Mouse (Mus musculus): ENCODE measurements around the gene Pik3c2g. TPM values are rescaled to one million over a fixed set of nuclear protein-coding genes. Genes with fewer than 3 reads are reported as not detected.

The Pik3c2g gene
- polyA plus RNA-seq, 1 experiment = not detected

- Histone ChIP-seq H3K27ac (ENCODE audit: control insufficient read depth, insufficient read depth, low read length) (no peak overlapping the region), H3K36me3 (ENCODE audit: control insufficient read depth, insufficient read depth, low read length) (no peaks in the 10 kb centered on the region), H3K4me3 (ENCODE audit: control insufficient read depth, insufficient read depth, low read length) (no peak overlapping the region), H3K4me1 (replicated peaks; ENCODE audit: control insufficient read depth, insufficient read depth, low read length) (no peaks in the 10 kb centered on the region), H3K27me3 (ENCODE audit: control insufficient read depth, insufficient read depth, low read length) (no peaks in the 10 kb centered on the region)
- TF ChIP-seq POLR2A (IDR thresholded peaks at IDR 0.05; ENCODE audit: control insufficient read depth, extremely low read depth, insufficient read depth, low read length, poor library complexity) = no peak
- no peak for TF ChIP-seq CTCF (IDR thresholded peaks at IDR 0.05; ENCODE audit: borderline replicate concordance, control insufficient read depth, extremely low read depth, insufficient read depth, low read length, poor library complexity)
- 61% methylated on average over 2 of the region's 2 CpGs for WGBS
- no peak for DNase-seq
Measured at GRCm38 (mm10) chr6:139596433-139596832, 9.4 kb downstream of the Pik3c2g start.

- no peak overlapping the region for H3K4me3 ChIP-seq (ENCODE audit: control insufficient read depth, insufficient read depth, low read length)
- TF ChIP-seq POLR2A (IDR thresholded peaks at IDR 0.05; ENCODE audit: control insufficient read depth, extremely low read depth, insufficient read depth, low read length, poor library complexity) (no peak), CTCF (IDR thresholded peaks at IDR 0.05; ENCODE audit: borderline replicate concordance, control insufficient read depth, extremely low read depth, insufficient read depth, low read length, poor library complexity) (no peak)
- H3K27me3 ChIP-seq (ENCODE audit: control insufficient read depth, insufficient read depth, low read length) = no peaks in the 10 kb centered on the region
- no peak for DNase-seq
- no peak overlapping the region for H3K27ac ChIP-seq (ENCODE audit: control insufficient read depth, insufficient read depth, low read length)
- H3K4me1 ChIP-seq (replicated peaks; ENCODE audit: control insufficient read depth, insufficient read depth, low read length) = no peaks in the 10 kb centered on the region
- 90% methylated on average over 1 of the region's 1 CpGs for WGBS
- no peaks in the 10 kb centered on the region for H3K36me3 ChIP-seq (ENCODE audit: control insufficient read depth, insufficient read depth, low read length)
Measured at GRCm38 (mm10) chr6:139599216-139599615, 12.2 kb downstream of the Pik3c2g start.

GRCm38 (mm10) chr6:139618774-139619173 lies 31.8 kb downstream of the Pik3c2g start:
- WGBS = 83% methylated on average over 4 of the region's 4 CpGs
- H3K4me1 ChIP-seq (replicated peaks; ENCODE audit: control insufficient read depth, insufficient read depth, low read length) = no peaks in the 10 kb centered on the region
- H3K4me3 ChIP-seq (ENCODE audit: control insufficient read depth, insufficient read depth, low read length) = no peak overlapping the region
- H3K27me3 ChIP-seq (ENCODE audit: control insufficient read depth, insufficient read depth, low read length) = no peaks in the 10 kb centered on the region
- TF ChIP-seq POLR2A (IDR thresholded peaks at IDR 0.05; ENCODE audit: control insufficient read depth, extremely low read depth, insufficient read depth, low read length, poor library complexity) = no peak
- no peak for TF ChIP-seq CTCF (IDR thresholded peaks at IDR 0.05; ENCODE audit: borderline replicate concordance, control insufficient read depth, extremely low read depth, insufficient read depth, low read length, poor library complexity)
- no peak overlapping the region for H3K27ac ChIP-seq (ENCODE audit: control insufficient read depth, insufficient read depth, low read length)
- no peaks in the 10 kb centered on the region for H3K36me3 ChIP-seq (ENCODE audit: control insufficient read depth, insufficient read depth, low read length)
- DNase-seq = no peak

- Histone ChIP-seq H3K4me1 (replicated peaks; ENCODE audit: control insufficient read depth, insufficient read depth, low read length) (no peaks in the 10 kb centered on the region), H3K36me3 (ENCODE audit: control insufficient read depth, insufficient read depth, low read length) (no peaks in the 10 kb centered on the region), H3K4me3 (ENCODE audit: control insufficient read depth, insufficient read depth, low read length) (no peak overlapping the region), H3K27ac (ENCODE audit: control insufficient read depth, insufficient read depth, low read length) (no peak overlapping the region), H3K27me3 (ENCODE audit: control insufficient read depth, insufficient read depth, low read length) (no peaks in the 10 kb centered on the region)
- no peak for DNase-seq
- TF ChIP-seq POLR2A (IDR thresholded peaks at IDR 0.05; ENCODE audit: control insufficient read depth, extremely low read depth, insufficient read depth, low read length, poor library complexity) (no peak), CTCF (IDR thresholded peaks at IDR 0.05; ENCODE audit: borderline replicate concordance, control insufficient read depth, extremely low read depth, insufficient read depth, low read length, poor library complexity) (no peak)
Measured at GRCm38 (mm10) chr6:139624756-139625155, 37.7 kb downstream of the Pik3c2g start.

- H3K4me1 ChIP-seq (replicated peaks; ENCODE audit: control insufficient read depth, insufficient read depth, low read length) = no peaks in the 10 kb centered on the region
- 67% methylated on average over 3 of the region's 3 CpGs for WGBS
- no peak overlapping the region for H3K27ac ChIP-seq (ENCODE audit: control insufficient read depth, insufficient read depth, low read length)
- H3K36me3 ChIP-seq (ENCODE audit: control insufficient read depth, insufficient read depth, low read length) = no peaks in the 10 kb centered on the region
- DNase-seq = no peak
- H3K27me3 ChIP-seq (ENCODE audit: control insufficient read depth, insufficient read depth, low read length) = no peaks in the 10 kb centered on the region
- TF ChIP-seq CTCF (IDR thresholded peaks at IDR 0.05; ENCODE audit: borderline replicate concordance, control insufficient read depth, extremely low read depth, insufficient read depth, low read length, poor library complexity) (no peak), POLR2A (IDR thresholded peaks at IDR 0.05; ENCODE audit: control insufficient read depth, extremely low read depth, insufficient read depth, low read length, poor library complexity) (no peak)
- no peak overlapping the region for H3K4me3 ChIP-seq (ENCODE audit: control insufficient read depth, insufficient read depth, low read length)
Measured at GRCm38 (mm10) chr6:139634561-139634960, 47.5 kb downstream of the Pik3c2g start.

- TF ChIP-seq POLR2A (IDR thresholded peaks at IDR 0.05; ENCODE audit: control insufficient read depth, extremely low read depth, insufficient read depth, low read length, poor library complexity) (no peak), CTCF (IDR thresholded peaks at IDR 0.05; ENCODE audit: borderline replicate concordance, control insufficient read depth, extremely low read depth, insufficient read depth, low read length, poor library complexity) (no peak)
Measured at GRCm38 (mm10) chr6:139655399-139655798, 68.4 kb downstream of the Pik3c2g start.

GRCm38 (mm10) chr6:139662462-139662861 lies 75.4 kb downstream of the Pik3c2g start:
- no peaks in the 10 kb centered on the region for H3K27me3 ChIP-seq (ENCODE audit: control insufficient read depth, insufficient read depth, low read length)
- H3K27ac ChIP-seq (ENCODE audit: control insufficient read depth, insufficient read depth, low read length) = no peak overlapping the region
- no peak for TF ChIP-seq CTCF (IDR thresholded peaks at IDR 0.05; ENCODE audit: borderline replicate concordance, control insufficient read depth, extremely low read depth, insufficient read depth, low read length, poor library complexity)
- TF ChIP-seq POLR2A (IDR thresholded peaks at IDR 0.05; ENCODE audit: control insufficient read depth, extremely low read depth, insufficient read depth, low read length, poor library complexity) = no peak
- H3K36me3 ChIP-seq (ENCODE audit: control insufficient read depth, insufficient read depth, low read length) = no peaks in the 10 kb centered on the region
- H3K4me3 ChIP-seq (ENCODE audit: control insufficient read depth, insufficient read depth, low read length) = no peak overlapping the region
- H3K4me1 ChIP-seq (replicated peaks; ENCODE audit: control insufficient read depth, insufficient read depth, low read length) = no peaks in the 10 kb centered on the region
- WGBS = 54% methylated on average over 1 of the region's 1 CpGs
- no peak for DNase-seq

More at GRCm38 (mm10) chr6:139655399-139655798, 68.4 kb downstream of the Pik3c2g start:
- no peak overlapping the region for H3K27ac ChIP-seq (ENCODE audit: control insufficient read depth, insufficient read depth, low read length)
- H3K36me3 ChIP-seq (ENCODE audit: control insufficient read depth, insufficient read depth, low read length) = no peaks in the 10 kb centered on the region
- DNase-seq = no peak
- H3K4me1 ChIP-seq (replicated peaks; ENCODE audit: control insufficient read depth, insufficient read depth, low read length) = no peaks in the 10 kb centered on the region
- 40% methylated on average over 4 of the region's 4 CpGs for WGBS
- H3K27me3 ChIP-seq (ENCODE audit: control insufficient read depth, insufficient read depth, low read length) = no peaks in the 10 kb centered on the region
- H3K4me3 ChIP-seq (ENCODE audit: control insufficient read depth, insufficient read depth, low read length) = no peak overlapping the region

Data from thymus, adult 2 months (tissue).